Mouse (Mus musculus): ENCODE measurements around the gene Dpf1. TPM values are rescaled to one million over a fixed set of nuclear protein-coding genes. Genes with fewer than 3 reads are reported as not detected.

Dpf1 gene
- 1.9 TPM in 2 replicates for polyA plus RNA-seq (2015; fragmentation: Nextera tagmentation; extraction: Ambion mirVana)

DNA sequence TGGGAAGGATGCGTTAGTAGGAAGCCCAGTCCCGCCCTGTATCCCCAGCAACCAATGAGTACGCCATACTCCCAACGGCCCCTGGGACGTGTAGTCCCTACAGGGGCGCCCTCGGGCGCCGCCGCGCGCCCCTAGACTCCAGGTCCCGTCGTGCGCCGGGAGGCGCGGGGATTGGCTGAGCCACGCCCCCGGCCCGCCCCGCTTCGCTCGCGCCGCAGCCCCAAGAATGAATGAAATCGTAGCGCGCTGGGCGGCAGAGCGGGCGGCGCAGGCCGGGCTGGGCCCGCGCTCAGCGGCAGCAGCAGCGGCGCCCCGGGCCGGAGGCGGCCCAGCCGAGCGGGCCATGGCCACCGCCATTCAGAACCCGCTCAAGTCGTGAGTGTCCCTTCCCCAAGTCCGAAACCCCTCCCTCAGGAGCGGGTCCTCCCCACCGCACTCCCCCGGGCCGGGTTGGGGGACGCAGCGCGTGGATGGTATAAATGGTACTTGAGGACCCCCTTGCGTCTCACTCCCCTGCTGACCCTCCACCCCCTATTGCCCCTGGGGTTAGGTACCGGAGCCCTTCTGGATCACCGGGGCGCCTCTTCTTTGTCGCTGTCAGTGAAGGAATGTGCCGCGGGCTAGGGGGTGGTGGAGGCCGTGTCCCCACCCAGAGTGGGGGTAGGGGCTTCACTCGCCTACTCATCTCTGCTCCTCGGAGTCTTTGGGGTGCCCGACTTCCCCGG, at the start of gene Dpf1:
Gene Dpf1, plus strand, starts transcription at position 214 of the 725 bp plus-strand sequence.
- ATAC-seq (ENCODE audit: low FRiP score, low TSS enrichment) (peak; percentile 85), DNase-seq (ENCODE audit: low spot score) (peak; percentile 89)
- Histone ChIP-seq H3K36me3 (ENCODE audit: control insufficient read depth, insufficient read depth, low read length) (no peaks in the 10 kb centered on the region), H3K9me3 (ENCODE audit: control insufficient read depth, low read length) (no peaks in the 10 kb centered on the region), H3K4me3 (ENCODE audit: low read depth, low read length) (peak within 1 kb of the TSS; percentile 41), H3K4me2 (replicated peaks; ENCODE audit: low read depth) (peak within 1 kb of the TSS; percentile 89), H3K27me3 (ENCODE audit: control insufficient read depth, insufficient read depth, low read length) (no peaks in the 10 kb centered on the region), H3K27ac (replicated peaks) (no peak within 1 kb of the TSS), H3K9ac (ENCODE audit: low read length) (peak within 1 kb of the TSS; percentile 51), H3K4me1 (replicated peaks; ENCODE audit: control insufficient read depth, insufficient read depth) (0 out of 2 replicates have a peak, but pooled peaks cover 2% of the 10 kb centered on the region)
- TF ChIP-seq CTCF (IDR thresholded peaks at IDR 0.05; ENCODE audit: low read depth) (peak; percentile 39; the same call in 1 of the 2 replicates), EP300 (optimal IDR thresholded peaks at IDR 0.05) (no peak)
- WGBS: under 1% methylated on average over 64 of the region's 67 CpGs

DNA sequence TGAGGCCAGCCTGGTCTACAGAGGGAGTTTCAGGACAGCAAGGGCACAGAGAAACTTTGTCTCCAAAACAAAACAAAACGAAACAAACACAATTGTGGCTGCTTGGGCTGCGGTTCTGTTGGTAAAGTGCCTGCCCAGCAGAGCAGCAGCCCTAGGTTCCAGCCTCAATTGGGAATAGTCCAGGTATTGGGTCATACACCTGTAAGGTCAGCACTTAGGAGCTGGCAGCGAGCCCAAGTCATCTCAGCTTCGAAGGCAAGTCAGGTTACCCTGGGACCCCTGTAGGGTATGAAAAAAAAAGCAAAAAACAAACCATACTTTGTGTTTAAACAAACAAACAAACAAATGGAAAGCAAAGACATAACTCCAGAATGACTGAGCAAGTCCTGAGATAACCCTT, 47.9 kb upstream of the Dpf1 start:
- Histone ChIP-seq H3K36me3 (ENCODE audit: control insufficient read depth, insufficient read depth, low read length) (no peaks in the 10 kb centered on the region; the same call in 1 of the 2 replicates), H3K9ac (ENCODE audit: low read length) (no peak overlapping the region), H3K9me3 (ENCODE audit: control insufficient read depth, low read length) (no peaks in the 10 kb centered on the region), H3K4me3 (ENCODE audit: low read depth, low read length) (no peak overlapping the region), H3K27ac (replicated peaks) (no peak overlapping the region), H3K27me3 (ENCODE audit: control insufficient read depth, insufficient read depth, low read length) (no peaks in the 10 kb centered on the region), H3K4me1 (replicated peaks; ENCODE audit: control insufficient read depth, insufficient read depth) (no peaks in the 10 kb centered on the region), H3K4me2 (replicated peaks; ENCODE audit: low read depth) (no peak overlapping the region)
- 67% methylated on average over 4 of the region's 4 CpGs for WGBS
- no peak for TF ChIP-seq CTCF (IDR thresholded peaks at IDR 0.05; ENCODE audit: low read depth)
- TF ChIP-seq EP300 (optimal IDR thresholded peaks at IDR 0.05): no peak
- DNase-seq (ENCODE audit: low spot score): no peak
- no peak for ATAC-seq (ENCODE audit: low FRiP score, low TSS enrichment)

- no peak overlapping the region for H3K4me3 ChIP-seq (ENCODE audit: low read depth, low read length)
- DNase-seq (ENCODE audit: low spot score): no peak
- no peak; the same call in 1 of the 2 replicates for ATAC-seq (ENCODE audit: low FRiP score, low TSS enrichment)
- WGBS: 64% methylated on average over 1 of the region's 1 CpGs
- H3K9ac ChIP-seq (ENCODE audit: low read length): 0 out of 2 replicates have a peak overlapping the region, but pooled peaks have one; percentile 1
- no peak overlapping the region for H3K4me2 ChIP-seq (replicated peaks; ENCODE audit: low read depth)
- no peaks in the 10 kb centered on the region for H3K4me1 ChIP-seq (replicated peaks; ENCODE audit: control insufficient read depth, insufficient read depth)
- H3K9me3 ChIP-seq (ENCODE audit: control insufficient read depth, low read length): no peaks in the 10 kb centered on the region
- no peaks in the 10 kb centered on the region for H3K27me3 ChIP-seq (ENCODE audit: control insufficient read depth, insufficient read depth, low read length)
- H3K27ac ChIP-seq (replicated peaks): peak overlapping the region; percentile 30
- no peaks in the 10 kb centered on the region; the same call in 1 of the 2 replicates for H3K36me3 ChIP-seq (ENCODE audit: control insufficient read depth, insufficient read depth, low read length)
- no peak for TF ChIP-seq CTCF (IDR thresholded peaks at IDR 0.05; ENCODE audit: low read depth)
- no peak for TF ChIP-seq EP300 (optimal IDR thresholded peaks at IDR 0.05)
Measured at GRCm38 (mm10) chr7:29257368-29257767, 46.4 kb upstream of the Dpf1 start.

- no peaks in the 10 kb centered on the region for H3K9me3 ChIP-seq (ENCODE audit: control insufficient read depth, low read length)
- H3K36me3 ChIP-seq (ENCODE audit: control insufficient read depth, insufficient read depth, low read length): no peaks in the 10 kb centered on the region; the same call in 1 of the 2 replicates
- H3K27ac ChIP-seq (replicated peaks): no peak overlapping the region
- no peak overlapping the region for H3K4me3 ChIP-seq (ENCODE audit: low read depth, low read length)
- H3K9ac ChIP-seq (ENCODE audit: low read length): no peak overlapping the region
- TF ChIP-seq EP300 (optimal IDR thresholded peaks at IDR 0.05): no peak
- TF ChIP-seq CTCF (IDR thresholded peaks at IDR 0.05; ENCODE audit: low read depth): no peak
- no peaks in the 10 kb centered on the region for H3K4me1 ChIP-seq (replicated peaks; ENCODE audit: control insufficient read depth, insufficient read depth)
- H3K4me2 ChIP-seq (replicated peaks; ENCODE audit: low read depth): no peak overlapping the region
- no peak for DNase-seq (ENCODE audit: low spot score)
- no peaks in the 10 kb centered on the region for H3K27me3 ChIP-seq (ENCODE audit: control insufficient read depth, insufficient read depth, low read length)
- no peak for ATAC-seq (ENCODE audit: low FRiP score, low TSS enrichment)
- 78% methylated on average over 10 of the region's 10 CpGs for WGBS
Measured at GRCm38 (mm10) chr7:29259781-29260730, 43.7 kb upstream of the Dpf1 start.

- Histone ChIP-seq H3K27me3 (ENCODE audit: control insufficient read depth, insufficient read depth, low read length) (no peaks in the 10 kb centered on the region), H3K4me1 (replicated peaks; ENCODE audit: control insufficient read depth, insufficient read depth) (no peaks in the 10 kb centered on the region), H3K27ac (replicated peaks) (peak overlapping the region; percentile 40), H3K9ac (ENCODE audit: low read length) (no peak overlapping the region), H3K36me3 (ENCODE audit: control insufficient read depth, insufficient read depth, low read length) (no peaks in the 10 kb centered on the region; the same call in 1 of the 2 replicates), H3K9me3 (ENCODE audit: control insufficient read depth, low read length) (no peaks in the 10 kb centered on the region), H3K4me3 (ENCODE audit: low read depth, low read length) (no peak overlapping the region), H3K4me2 (replicated peaks; ENCODE audit: low read depth) (no peak overlapping the region)
- TF ChIP-seq EP300 (optimal IDR thresholded peaks at IDR 0.05) (no peak), CTCF (IDR thresholded peaks at IDR 0.05; ENCODE audit: low read depth) (no peak)
- ATAC-seq (ENCODE audit: low FRiP score, low TSS enrichment): no peak
- DNase-seq (ENCODE audit: low spot score): no peak
- WGBS: 60% methylated on average over 6 of the region's 6 CpGs
Measured at GRCm38 (mm10) chr7:29262151-29262550, 41.6 kb upstream of the Dpf1 start.
